Mouse (Mus musculus) liver, adult 2 months (tissue): Measurements from ENCODE around the gene Hypm.

ENCODE experiments used
- CTCF ChIP-seq: fragments of 200-500 bp; IDR thresholded peaks from 2 replicates; pipeline ENCODE4 v1.5.1; 2011; ENCODE audit warnings: low read depth, low read length, control low read depth
- POLR2A ChIP-seq: fragments of 200-500 bp; IDR thresholded peaks from 2 replicates; pipeline ENCODE4 v1.6.1; 2011; ENCODE audit warnings: low read length, control low read depth; ENCODE audit not compliant: insufficient read depth; ENCODE audit errors: extremely low read depth

DNA sequence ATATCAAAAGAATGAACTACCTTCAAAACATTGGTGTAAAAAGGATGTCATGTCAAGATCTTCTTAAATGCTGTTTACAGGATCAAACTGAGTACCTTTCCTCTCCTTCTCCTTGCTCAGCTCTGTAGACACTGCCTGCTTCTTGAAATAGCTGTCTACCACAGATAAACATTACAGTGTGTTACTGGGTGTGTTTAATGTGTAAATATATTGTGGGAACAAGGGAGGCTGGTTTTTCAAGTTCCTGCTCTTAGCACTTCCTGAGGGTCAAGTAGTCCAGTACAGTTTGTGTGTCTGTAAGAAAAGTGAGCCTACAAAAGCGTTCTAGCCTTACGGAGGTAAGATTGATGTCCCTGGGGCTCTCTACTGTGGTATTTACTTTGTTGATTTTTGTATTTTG is 15.1 kb downstream of the Hypm start:
- TF ChIP-seq POLR2A (no peak), CTCF (no peak)
